Mouse (Mus musculus): ENCODE data around the gene Gm20388.
"Not testable (repeated sequence)": the region's sequence is repeated elsewhere in the genome, so short reads cannot be mapped to it uniquely, and the experiment has no call there.

The Gm20388 gene

DNA sequence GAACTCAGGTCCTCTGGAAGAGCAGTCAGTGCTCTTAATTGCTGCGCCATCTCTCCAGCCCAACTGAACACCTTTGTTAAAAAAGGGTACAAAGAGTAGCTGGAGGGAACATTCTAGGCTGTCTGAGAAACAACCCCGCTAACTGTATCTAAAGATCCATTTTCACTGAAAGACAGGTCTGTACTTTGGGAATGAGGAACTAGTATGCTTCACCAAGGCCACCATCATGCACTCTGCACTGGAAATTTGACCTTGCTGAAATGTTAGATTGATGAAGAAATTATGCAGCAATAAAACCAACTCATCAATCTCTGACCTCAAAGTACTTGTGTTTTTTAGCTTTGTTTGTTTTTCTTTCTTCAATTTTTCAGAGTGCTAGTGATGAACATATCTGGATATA lies 3113.6 kb downstream of the Gm20388 start:
- DNase-seq (ENCODE audit: low read depth, low spot score) = no peak

DNA sequence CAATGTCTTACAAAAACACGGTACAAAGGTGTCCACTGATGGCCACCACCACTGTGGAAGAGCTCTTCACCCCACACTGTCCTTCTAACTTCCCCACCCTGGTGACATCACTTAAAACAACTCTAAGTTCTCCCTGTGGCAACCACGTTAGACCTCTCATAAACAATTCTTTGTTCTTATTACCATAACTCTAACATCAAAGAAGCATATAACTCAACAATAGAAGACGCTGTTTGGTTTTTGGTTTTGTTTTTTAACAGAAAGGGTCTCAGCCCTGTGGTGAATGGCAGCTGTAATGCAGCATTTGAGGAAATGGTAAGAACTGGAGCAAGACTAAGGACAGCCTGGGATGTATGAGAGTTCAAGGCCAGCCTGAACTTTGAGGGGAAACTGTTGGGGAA lies 3115.3 kb downstream of the Gm20388 start:
- peak; percentile 61 for DNase-seq (ENCODE audit: low read depth, low spot score)

DNA sequence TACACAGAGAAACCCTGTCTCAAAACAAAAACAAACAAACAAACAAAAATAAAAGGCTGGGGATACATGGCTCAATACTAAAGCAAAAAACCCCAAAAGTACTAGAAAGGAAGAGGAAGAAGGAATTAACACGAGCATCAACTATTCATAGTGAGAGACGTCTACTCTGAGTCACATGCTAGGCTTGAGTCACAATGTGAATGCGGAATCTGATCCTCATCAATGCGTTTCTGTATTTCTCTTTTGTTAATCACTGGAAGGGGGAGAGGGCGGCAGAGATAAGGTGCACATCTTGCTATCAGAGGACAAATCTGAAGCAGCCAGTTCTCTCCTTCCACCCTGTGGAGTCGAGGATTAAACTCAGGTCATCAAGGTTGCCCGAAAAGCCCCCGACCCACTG lies 3117.1 kb downstream of the Gm20388 start:
- DNase-seq (ENCODE audit: low read depth, low spot score) = peak; percentile 75

DNA sequence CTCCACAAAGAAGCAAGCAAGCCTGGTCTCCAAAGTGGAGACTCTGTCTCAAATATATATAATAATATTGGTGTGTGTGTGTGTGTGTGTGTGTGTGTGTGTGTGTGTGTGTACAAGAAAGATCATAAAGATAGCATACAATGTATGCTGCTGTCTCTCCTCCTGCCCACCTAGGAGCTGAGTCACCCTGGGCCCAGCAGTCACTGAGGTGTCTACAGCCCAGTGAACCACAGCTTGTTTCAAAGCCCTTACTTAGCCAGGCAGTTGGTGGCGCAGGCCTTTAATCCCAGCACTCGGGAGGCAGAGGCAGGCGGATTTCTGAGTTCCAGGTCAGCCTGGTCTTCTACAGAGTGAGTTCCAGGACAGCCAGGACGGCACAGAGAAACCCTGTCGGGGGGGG lies 3119.4 kb downstream of the Gm20388 start:
- DNase-seq (ENCODE audit: low read depth, low spot score) = not testable (repeated sequence)

DNA sequence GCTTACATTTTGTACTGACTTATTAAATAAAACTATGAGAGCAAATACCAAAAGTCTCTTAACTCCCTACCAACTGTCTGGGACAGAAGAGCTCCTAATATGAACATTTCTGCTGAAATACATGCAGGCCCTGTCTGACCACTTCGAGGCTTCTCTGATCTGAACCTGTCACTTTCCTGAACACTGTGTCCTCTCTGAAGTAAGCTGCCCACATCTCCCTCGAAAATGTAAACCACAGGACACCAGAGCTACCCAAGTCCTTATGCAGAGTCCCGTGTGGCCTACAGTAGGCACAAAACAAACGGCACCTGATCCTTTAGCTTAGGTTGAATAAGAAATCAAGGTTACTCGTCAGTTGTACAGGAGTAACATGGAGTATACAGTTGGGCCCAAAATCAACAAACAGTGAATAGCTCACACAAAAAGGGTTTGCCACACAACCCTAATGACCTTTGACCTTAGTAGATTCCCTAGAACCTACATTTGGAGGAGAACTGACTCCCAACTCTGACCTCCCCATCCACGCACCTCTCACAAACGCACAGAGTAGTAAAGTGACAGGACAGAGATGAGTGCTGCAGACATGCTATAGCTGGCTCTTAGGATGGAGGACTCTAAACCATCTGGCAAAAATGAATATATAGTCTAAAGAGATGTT lies 3120.8 kb downstream of the Gm20388 start:
- DNase-seq (ENCODE audit: low read depth, low spot score) = no peak

DNA sequence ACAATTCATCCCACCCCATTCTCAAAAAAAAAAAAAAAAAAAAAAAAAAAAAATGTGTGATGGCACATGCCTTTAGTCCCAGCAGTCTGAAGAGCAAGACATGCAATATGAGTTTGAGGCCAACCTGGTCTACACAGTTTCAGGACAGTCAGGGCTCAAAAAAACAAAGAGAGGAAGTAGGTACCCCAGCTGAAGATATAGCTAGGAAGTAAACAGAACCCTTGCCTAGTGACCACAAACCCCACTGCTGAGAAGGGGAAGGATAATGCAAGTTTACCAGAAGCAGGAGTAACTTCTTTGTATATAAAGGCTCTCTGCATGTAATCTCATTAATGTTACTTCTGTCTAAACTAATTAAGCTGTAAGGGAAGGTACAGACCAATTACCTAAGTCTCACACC lies 3122.1 kb downstream of the Gm20388 start:
- peak; percentile 81 for DNase-seq (ENCODE audit: low read depth, low spot score)

DNA sequence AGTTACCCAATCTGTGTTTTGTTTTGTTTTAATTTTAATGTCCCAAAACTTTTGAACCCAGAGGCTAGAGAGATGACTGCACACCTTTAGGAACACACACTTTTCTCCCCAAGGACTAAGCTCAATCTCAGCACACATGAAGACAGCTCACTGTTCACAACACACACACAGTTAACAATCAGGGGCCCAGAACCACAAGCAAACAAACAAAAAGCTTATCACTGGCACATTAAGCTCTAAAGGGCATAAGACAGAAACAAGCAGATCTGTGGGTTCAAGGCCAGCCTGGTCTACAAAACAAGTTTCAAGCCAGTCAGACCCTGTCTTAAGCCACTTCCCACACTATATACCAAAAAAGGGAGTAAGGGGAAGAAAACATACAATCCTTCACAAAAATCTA lies 3122.8 kb downstream of the Gm20388 start:
- no peak for DNase-seq (ENCODE audit: low read depth, low spot score)

DNA sequence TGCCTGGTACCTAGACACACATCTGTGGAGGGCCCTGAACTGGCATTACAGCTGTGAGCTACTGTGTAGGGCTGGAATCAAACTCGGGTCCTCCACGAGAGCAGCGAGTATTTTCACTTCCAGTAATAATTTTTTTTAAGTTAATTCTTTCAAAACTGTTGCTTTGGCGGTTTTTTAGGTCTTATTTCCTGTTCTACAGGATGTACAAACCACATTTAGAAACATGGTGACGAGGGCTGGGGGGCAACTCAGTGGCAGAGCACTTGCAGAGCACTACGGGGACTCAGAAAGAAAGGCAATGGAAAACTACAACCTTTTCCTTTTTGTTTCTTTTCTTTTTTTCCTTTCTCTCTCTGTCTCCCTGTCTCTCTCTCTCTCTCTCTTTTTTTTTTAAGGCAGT lies 3123.5 kb downstream of the Gm20388 start:
- peak; percentile 89 for DNase-seq (ENCODE audit: low read depth, low spot score)

DNA sequence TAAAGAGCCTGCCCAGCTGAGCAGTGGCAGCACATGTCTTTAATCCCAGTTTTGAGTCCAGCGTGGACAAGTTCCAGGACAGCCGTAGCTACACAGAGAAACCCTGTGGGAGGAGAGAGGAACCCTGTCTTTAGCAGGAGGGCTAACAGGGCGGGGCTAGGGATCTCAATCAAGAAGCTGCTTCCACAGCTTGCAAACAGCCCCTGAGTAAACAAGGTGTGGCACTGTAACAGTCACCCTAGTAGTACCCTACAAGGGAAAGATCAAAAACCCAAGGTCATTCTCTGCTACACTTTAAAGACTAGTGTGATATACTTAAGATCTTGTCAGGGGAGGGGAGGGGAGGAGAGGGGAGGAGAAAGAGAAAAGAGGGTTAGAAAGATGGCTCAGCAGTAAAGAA lies 3126.3 kb downstream of the Gm20388 start:
- peak; percentile 78 for DNase-seq (ENCODE audit: low read depth, low spot score)

DNA sequence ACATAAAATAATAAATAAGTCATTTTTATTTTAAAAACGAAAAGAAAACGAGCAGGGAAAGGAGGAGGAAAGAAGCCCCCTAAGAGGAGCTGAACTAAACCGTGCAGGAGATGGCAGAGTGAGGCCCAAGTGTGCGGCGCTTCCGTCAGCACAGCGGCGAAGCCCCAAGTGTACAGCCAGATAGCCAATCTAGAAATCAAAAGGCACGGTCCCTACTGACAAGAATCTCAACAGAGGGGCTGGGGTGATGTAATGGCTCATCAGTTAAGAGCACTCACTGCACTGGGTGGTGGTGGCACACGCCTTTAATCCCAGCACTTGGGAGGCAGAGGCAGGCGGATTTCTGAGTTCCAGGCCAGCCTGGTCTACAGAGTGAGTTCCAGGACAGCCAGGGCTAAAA lies 3126.8 kb downstream of the Gm20388 start:
- DNase-seq (ENCODE audit: low read depth, low spot score) = peak; percentile 63

DNA sequence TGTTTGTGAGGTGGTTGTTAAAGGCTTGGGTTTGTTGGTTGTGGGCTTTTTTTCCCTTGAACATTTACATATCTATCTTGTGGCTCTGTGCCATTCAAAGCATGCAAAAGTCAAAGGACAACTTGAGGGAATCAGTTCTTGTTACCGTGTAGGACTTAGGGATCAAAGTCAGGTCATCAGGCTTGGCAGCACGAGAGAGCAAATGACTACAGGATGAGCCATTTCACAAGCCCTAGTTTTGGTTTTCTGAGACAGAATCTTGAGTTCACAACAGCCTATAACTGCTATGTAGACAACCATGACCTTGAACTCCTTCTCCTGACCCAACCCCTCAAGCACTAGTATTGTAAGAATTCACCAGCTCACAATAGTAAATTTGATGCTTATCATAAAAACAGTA lies 3127.7 kb downstream of the Gm20388 start:
- DNase-seq (ENCODE audit: low read depth, low spot score) = no peak

DNA sequence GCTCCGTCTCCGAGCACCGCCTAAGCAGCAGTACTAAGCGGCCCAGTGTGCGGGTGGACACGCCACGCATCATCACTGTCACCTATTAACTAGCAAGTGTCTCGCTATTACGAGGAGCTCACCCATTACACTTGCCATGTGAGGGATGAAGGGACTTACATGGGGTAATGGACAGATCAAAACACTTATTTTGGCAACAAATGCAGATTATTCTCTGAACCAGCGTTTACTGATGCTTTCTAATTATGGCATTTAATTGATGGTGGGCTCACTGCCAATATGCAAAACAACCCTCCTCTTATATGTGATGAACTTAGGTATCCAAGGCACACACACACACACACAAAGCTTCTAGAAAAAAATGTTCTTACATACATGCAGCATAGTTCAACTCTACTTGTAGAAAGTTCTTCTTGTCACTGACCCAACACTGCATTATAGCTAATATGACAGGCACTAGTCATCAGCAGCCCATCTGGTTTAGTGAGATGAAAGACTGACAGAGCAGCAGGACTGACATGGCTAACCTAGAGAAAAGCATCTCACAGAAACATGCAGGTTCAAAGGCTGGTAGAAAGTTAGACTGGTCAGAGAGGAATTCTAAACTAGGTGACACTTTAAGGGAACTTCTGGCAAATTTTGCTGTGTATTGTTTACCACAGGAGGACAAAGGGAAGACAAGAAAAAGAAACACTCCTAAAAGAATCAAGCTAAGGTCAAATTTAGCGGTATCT lies 3128.9 kb downstream of the Gm20388 start:
- no peak for DNase-seq (ENCODE audit: low read depth, low spot score)

DNA sequence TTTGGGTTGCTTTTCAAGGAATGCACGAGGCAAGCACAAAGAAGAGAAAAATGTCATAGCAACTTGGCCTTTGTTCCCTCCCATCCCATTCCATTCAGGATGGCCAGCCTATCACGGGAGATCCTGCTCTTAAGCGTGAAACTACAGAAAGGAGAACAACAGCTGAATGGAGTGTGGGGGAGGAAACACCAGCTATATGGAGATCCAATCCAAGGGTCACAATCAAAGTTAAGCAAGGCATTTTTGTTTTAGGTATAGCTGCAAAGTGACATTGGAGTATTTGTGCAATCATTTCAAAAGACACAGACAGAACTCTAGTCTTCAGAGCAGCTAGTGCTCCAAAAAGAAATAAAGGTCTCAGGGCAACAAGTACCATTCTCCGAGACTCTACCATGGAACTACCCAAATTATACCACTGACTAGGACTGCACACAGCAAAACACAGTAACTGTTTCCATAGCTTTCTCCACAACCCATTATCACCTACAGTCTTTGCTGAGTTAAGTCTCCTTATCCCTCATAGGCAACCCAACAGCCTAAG lies 3129.5 kb downstream of the Gm20388 start:
- DNase-seq (ENCODE audit: low read depth, low spot score) = no peak

DNA sequence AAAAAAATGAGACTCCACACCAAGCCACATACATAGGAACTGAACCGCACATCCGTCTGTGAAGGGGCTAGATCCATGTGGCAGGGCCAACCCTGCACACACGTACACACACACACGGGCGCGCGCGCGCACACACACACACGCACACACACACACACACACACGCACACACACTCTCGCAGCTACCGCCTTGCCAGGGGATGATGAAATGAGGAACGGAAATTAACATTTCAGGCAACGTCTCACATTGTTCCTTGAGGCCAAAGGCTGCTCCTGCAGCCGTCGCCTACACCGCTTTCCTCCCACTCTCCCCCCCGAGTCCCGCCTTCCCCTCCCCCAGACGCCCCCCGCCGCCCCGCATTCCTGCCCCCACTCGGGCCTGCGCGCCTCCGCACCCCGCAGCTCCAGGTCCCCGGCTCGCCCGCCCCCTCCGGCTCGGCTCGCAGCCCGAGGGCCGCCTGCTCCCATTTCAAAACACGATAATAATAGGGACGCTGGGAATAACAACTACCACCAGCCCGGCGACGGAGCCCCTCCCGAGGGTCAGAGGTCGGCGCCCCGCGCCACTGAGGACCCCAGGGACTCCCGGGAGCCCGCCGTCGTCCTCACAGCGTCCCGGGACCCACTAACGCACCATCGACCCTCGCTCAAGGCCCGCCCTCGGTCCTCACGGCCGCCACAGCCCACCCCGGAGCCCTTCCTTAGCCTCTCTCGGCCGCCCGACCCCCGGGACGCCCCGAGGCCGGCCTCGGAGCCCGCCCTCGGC lies 3130.6 kb downstream of the Gm20388 start:
- peak; percentile 92 for DNase-seq (ENCODE audit: low read depth, low spot score)

DNA sequence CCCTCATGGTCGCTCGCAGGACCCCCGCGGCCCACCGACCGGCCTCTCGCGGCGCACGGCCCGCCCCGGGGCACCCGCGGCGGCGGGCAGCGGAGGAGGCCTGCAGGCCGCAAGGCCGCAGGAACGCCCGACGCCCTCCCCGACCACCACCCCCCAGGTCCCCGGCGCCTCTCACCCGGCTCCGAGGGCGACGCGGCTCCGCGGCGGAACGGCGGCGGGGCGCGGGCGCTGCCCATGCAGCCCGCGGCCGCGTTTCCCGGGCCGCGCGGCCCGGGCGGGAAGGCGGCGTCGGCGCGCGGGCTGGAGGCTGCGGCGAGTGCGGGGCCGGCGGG lies 3131.1 kb downstream of the Gm20388 start:
- DNase-seq (ENCODE audit: low read depth, low spot score) = no peak

DNA sequence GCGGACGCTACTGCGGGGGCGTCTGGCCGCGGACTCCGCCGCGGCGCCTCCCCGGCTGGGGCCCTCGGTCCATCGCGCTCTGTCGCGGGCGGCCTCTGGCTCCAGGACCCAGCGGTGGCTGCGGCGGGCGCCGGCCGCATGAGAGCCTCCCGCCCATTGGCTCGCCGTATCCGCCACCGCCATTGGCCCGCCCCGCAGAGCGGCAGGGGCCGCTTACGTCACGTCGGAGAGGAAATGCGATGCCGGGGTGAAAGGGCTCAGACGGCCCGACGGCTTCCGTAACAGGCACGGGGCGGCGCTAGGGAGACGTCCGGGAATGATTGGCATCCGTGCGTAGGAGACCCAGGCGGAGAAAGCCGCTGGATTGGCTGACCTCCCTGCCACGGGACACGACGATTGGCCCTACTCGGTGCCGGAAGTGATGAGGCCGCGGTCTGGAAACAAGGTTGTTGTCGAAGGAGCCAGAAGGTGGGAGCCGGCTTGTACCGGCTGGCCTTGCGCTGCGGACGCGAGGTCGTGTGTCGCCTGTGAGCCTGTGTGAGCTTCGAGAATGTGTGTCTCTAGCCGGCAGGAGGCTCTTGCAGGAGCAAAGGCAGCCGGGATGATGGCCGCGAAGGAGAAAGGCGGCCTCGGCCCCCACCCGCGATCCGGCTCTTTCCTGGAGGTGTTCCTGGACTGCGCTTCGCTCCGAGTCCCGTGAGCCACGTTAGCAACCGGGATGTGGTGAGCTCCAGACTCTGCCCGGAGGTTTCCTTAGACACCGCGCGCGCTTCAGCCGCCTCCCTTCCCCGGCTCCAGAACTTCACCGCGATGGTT lies 3131.7 kb downstream of the Gm20388 start, which contains the start of gene Ankrd11:
Gene Ankrd11 (minus strand): TSS at position 120 of the 816 bp plus-strand sequence.
- peak; percentile 100 for DNase-seq (ENCODE audit: low read depth, low spot score)

DNA sequence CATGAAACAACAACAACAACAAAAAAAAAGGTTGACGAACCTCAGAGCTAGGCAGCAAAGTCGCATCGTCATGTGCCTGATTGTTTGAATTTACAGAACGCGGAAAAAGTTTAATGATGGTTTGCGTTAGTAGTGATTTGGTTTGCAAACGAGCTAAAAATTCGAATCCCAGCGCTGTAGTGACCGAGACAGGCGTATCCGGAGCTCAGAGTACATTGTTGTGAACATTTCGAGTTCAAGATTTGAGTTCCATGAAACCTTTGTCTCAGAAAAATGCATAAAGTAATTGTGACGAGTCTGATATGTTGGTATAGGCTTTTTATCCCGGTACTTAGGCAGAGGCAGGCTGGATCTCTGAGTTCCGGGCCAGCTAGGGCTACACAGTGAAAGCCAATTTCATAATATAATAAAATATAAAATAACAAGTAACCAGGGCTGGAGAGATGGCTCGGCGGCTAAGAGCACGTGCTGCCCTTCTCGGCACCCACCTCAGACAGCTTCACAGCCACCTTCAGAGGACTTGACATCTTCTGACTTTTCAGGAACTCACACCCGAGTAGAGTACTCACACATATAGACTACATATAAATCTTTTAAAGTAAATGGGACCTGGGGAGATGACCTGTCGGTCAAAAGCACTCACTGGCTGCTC lies 3132.5 kb downstream of the Gm20388 start:
- DNase-seq (ENCODE audit: low read depth, low spot score) = no peak

DNA sequence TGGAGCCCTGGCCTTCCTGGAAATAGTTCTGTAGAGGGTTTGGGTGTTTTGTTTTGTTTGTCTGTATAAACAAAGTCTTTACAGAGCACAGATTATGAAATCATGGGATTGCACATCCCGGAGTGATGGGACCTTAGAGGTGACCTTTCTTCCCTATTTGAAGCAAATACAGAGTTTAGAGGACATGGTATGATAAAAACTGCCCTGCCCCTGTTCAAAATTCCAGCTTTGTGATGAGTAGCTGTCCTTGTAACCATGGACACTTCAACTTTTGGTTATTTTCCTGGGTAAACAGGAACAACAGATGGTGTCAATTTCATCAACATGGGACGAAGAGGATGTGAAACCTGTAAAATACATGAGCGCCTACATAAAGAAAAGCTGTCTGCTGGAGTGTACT lies 3133.3 kb downstream of the Gm20388 start:
- no peak for DNase-seq (ENCODE audit: low read depth, low spot score)

DNA sequence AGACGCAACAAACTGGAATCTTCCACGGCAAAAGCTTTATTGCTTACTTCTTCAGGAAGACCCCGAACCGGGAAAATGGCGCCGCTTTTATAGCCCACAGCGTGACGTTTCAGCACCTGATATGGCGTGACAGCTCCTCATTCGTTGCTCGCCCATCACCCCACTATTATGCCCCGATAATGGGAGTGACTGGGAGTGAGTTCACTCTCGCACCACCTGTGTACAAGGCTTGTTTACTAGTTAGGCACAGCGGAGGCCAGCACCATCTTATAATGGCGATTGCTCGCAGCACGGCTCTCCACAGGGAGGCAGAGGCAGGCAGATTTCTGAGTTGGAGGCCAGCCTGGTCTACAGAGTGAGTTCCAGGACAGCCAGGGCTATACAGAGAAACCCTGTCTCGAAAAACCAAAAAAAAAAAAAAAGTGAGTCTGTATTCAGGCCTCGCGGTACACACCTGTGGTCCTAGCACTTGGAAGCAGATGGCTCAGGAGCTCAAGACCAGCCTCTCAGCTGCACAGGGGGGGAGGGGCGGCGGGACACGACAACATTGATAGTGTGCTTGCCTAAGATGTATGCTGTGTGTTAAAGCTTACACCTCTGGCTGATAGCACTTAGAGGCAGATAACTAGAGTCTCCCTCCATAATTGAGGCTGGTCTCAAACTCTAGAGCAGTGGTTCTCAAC lies 3134.2 kb downstream of the Gm20388 start:
- not testable (repeated sequence) for DNase-seq (ENCODE audit: low read depth, low spot score)

DNA sequence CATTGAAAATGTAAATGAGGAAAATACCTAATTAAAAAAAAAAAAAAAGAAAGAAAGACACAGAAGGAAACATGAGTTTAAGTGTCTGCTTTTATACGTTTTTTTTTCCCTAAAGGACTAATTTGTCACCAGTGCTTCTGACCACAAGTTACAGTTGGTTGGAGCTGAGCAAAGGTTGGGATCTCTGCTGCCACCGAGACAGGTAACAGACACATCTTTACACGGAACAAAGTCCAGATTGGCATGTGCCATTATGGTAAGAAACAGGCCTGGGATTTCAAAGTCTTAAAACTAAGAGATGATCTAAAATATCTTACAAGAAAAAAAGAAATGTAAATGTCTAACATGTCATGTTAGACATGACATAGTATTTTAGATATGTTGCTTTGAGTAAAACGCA lies 3136.1 kb downstream of the Gm20388 start:
- DNase-seq (ENCODE audit: low read depth, low spot score) = no peak

Measured in CD4-positive helper T cell, adult 2 months (primary cell).